Mouse (Mus musculus) heart, embryonic 11.5 days (tissue): ENCODE measurements at regions not wholly inside any gene's neighbourhood (a gene's known extent, or its start where the extent isn't known, plus 50 kb on each side); places are given as distances from the start of the nearest gene placed in this dataset.

ENCODE experiments used
- ATAC-seq: fragments of 200-750 bp; cut with Nextera tagmentation; replicated peaks from 2 replicates; pipeline ENCODE4 v1.8.0; 2017; ENCODE audit warnings: moderate library complexity; ENCODE audit not compliant: insufficient number of reproducible peaks, low FRiP score, low TSS enrichment
- H3K27ac ChIP-seq: fragments of 300-500 bp; sonication (generic); 2 replicates; pipeline ENCODE4 v1.5.1; 2014; ENCODE audit warnings: mild to moderate bottlenecking, low read depth, low read length
- H3K27me3 ChIP-seq: fragments of 300-500 bp; sonication (generic); 2 replicates; pipeline ENCODE4 v1.6.1; 2014; ENCODE audit warnings: mild to moderate bottlenecking, low read length, mixed read lengths; ENCODE audit not compliant: control insufficient read depth, insufficient read depth
- H3K36me3 ChIP-seq: fragments of 300-500 bp; sonication (generic); 2 replicates; pipeline ENCODE4 v1.6.1; 2014; ENCODE audit warnings: mild to moderate bottlenecking, low read length, moderate library complexity, mixed read lengths; ENCODE audit not compliant: control insufficient read depth, insufficient read depth
- H3K4me1 ChIP-seq: fragments of 300-500 bp; sonication (generic); 2 replicates; pipeline ENCODE4 v1.6.1; 2014; ENCODE audit warnings: low read length; ENCODE audit not compliant: control insufficient read depth, insufficient read depth
- H3K4me2 ChIP-seq: fragments of 300-500 bp; sonication (generic); 2 replicates; pipeline ENCODE4 v1.6.1; 2014; ENCODE audit warnings: mild to moderate bottlenecking, moderate library complexity
- H3K4me3 ChIP-seq: fragments of 300-500 bp; sonication (generic); 2 replicates; pipeline ENCODE4 v1.5.1; 2014; ENCODE audit warnings: low read depth, low read length
- H3K9ac ChIP-seq: fragments of 300-500 bp; sonication (generic); 2 replicates; pipeline ENCODE4 v1.6.1; 2014; ENCODE audit warnings: mild to moderate bottlenecking, low read depth, low read length, moderate library complexity
- H3K9me3 ChIP-seq: fragments of 300-500 bp; sonication (generic); replicated peaks from 2 replicates; pipeline ENCODE4 v1.6.1; 2016; ENCODE audit warnings: low read length; ENCODE audit not compliant: control insufficient read depth
- WGBS: fragments of 180-500 bp; shearing (Covaris S2); extraction: QIAGEN DNeasy Blood & Tissue Kit; methylation state at CpG from one replicate; pipeline ENCODE4 v1.1.7; 2014; ENCODE audit not compliant: insufficient replicate concordance; 5-methylcytosine and 5-hydroxymethylcytosine counted together

- Histone ChIP-seq H3K9ac (no peak overlapping the region), H3K4me3 (no peak overlapping the region), H3K27me3 (no peaks in the 10 kb centered on the region), H3K27ac (no peak overlapping the region), H3K4me1 (no peaks in the 10 kb centered on the region), H3K4me2 (no peak overlapping the region), H3K36me3 (no peaks in the 10 kb centered on the region), H3K9me3 (no peaks in the 10 kb centered on the region)
- WGBS: 60% methylated on average over 3 of the region's 3 CpGs
- ATAC-seq: no peak
These were observed 57.0 kb downstream of the Rps29 start for GRCm38 (mm10) chr12:69101965-69102364.

DNA sequence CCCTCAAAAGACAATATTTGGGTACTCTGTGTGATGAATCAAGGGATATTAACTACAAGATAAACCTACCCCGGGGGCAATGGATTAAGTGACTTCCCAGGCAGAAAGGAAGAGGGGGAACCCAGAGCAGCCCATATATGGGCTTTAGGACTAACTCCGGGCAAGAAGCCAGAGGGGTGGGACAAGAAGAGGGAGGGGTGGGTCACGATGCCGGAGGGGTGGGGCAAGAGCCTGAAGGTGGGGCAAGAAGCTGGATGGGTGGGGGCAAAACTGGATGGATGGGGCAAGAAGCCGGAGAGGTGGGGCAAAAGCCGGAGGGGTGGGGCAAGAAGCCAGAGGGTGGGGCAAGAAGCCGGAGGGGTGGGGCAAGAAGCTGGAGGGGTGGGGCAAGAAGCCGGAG lies 64.1 kb downstream of the Rps29 start:
- Histone ChIP-seq H3K4me1 (no peaks in the 10 kb centered on the region), H3K4me3 (no peak overlapping the region), H3K9me3 (no peaks in the 10 kb centered on the region), H3K4me2 (no peak overlapping the region), H3K27me3 (no peaks in the 10 kb centered on the region), H3K27ac (no peak overlapping the region), H3K36me3 (no peaks in the 10 kb centered on the region), H3K9ac (no peak overlapping the region)
- 79% methylated on average over 8 of the region's 8 CpGs for WGBS
- no peak for ATAC-seq

DNA sequence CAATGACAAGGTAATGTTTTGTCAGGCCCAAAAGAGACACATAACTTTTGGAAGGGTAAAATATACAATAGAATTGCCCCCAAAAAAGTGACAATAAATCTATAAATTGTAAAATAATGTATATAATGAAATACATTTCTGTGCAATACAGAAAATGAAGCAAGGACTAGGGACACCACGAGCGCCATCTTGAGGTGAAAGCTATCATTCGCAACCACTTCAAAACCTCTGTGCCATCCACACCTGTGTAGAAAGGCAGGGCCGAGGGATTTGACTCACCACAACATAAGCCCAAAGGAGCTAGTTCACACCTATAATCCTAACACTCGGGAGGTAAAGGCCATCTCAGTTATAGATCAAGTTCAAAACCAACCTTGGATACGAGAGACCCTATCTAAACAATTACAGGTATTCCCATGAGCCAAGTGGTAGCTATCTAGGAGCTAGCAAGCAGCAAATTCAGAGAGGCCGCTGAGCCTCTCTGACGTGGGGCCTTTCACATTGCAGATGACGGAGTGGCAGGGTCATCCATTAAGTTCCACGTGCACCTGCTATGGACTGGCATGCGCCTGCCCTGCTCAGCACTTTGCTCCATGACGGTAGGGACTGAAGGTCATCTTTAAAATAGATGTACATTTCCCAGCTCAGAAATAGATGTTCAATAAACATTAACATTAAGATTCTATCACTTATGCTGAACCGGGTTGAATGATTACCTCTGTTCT lies 65.8 kb downstream of the Rps29 start:
- Histone ChIP-seq H3K27me3 (no peaks in the 10 kb centered on the region), H3K36me3 (no peaks in the 10 kb centered on the region), H3K4me3 (no peak overlapping the region), H3K9me3 (no peaks in the 10 kb centered on the region), H3K4me2 (no peak overlapping the region), H3K9ac (no peak overlapping the region), H3K27ac (no peak overlapping the region), H3K4me1 (no peaks in the 10 kb centered on the region)
- no peak for ATAC-seq
- WGBS: 53% methylated on average over 13 of the region's 13 CpGs

GRCm38 (mm10) chr12:69087928-69088609 lies 70.9 kb downstream of the Rps29 start:
- no peaks in the 10 kb centered on the region; the same call in 1 of the 2 replicates for H3K4me1 ChIP-seq
- no peaks in the 10 kb centered on the region for H3K9me3 ChIP-seq
- 59% methylated on average over 9 of the region's 9 CpGs for WGBS
- ATAC-seq: no peak
- no peak overlapping the region for H3K4me3 ChIP-seq
- peaks cover 3% of the 10 kb centered on the region; the same call in 1 of the 2 replicates for H3K27me3 ChIP-seq
- H3K27ac ChIP-seq: no peak overlapping the region
- no peaks in the 10 kb centered on the region for H3K36me3 ChIP-seq
- peak overlapping the region; percentile 31; the same call in 1 of the 2 replicates for H3K4me2 ChIP-seq
- H3K9ac ChIP-seq: no peak overlapping the region

DNA sequence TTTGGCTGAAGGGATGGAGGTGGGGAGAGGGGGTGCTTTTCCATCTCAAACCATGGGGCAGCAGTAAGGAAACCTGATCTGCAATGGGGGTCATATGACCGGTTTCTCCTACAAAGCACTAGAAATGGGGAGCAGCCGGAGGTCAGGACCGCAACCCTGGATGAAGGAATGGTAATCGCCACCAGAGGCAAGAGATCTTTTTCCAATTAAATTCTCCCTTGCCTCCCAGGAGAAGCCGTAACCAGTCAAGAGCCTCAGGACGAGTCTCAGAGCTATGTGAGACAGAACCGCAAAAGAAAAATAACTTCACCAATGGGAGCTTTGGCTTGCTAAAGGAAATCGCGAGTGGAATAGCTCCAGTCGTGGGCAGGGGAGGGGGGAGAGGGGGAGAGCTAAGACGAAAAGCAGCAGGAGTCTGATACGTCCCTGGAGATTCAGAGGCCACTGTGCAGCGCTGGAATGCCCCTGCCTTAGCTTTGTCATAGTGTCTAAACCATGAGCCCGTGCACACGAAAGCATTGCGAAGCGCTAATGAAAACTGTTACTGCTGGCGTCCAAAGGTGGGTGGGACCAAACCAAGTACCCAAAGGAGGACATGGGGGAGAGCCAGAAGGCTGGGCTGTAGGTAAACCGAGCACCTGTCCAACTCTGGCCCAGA lies 73.3 kb downstream of the Rps29 start:
- Histone ChIP-seq H3K36me3 (no peaks in the 10 kb centered on the region), H3K9ac (no peak overlapping the region), H3K27me3 (peaks cover 3% of the 10 kb centered on the region; the same call in 1 of the 2 replicates), H3K4me3 (no peak overlapping the region), H3K9me3 (no peaks in the 10 kb centered on the region), H3K4me1 (no peaks in the 10 kb centered on the region; the same call in 1 of the 2 replicates), H3K27ac (no peak overlapping the region), H3K4me2 (peak overlapping the region; percentile 47)
- no peak for ATAC-seq
- 31% methylated on average over 19 of the region's 19 CpGs for WGBS

DNA sequence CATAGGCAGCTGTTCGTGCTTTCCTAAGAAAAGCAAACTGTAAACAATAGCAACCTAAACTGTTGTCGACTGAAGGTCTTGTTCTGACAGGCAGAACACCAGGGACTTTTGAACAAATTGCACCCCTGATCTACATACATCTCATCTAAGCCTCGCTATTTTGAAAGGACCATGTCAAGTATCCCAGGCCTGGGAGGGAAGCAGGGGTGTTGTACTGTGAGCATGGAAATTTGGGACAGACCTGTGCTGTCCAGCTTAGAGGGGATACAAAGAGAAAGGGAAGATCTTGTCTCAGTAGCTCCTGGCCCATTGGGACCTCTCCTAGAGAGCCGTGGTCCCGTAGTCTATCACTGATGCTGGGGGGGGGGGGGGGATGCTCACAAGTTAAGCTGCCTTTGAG lies 74.3 kb downstream of the Rps29 start:
- Histone ChIP-seq H3K9me3 (no peaks in the 10 kb centered on the region), H3K9ac (no peak overlapping the region), H3K27ac (no peak overlapping the region), H3K4me2 (no peak overlapping the region), H3K4me3 (no peak overlapping the region), H3K27me3 (peaks cover 3% of the 10 kb centered on the region; the same call in 1 of the 2 replicates), H3K36me3 (no peaks in the 10 kb centered on the region), H3K4me1 (no peaks in the 10 kb centered on the region; the same call in 1 of the 2 replicates)
- 71% methylated on average over 5 of the region's 5 CpGs for WGBS
- ATAC-seq: no peak

DNA sequence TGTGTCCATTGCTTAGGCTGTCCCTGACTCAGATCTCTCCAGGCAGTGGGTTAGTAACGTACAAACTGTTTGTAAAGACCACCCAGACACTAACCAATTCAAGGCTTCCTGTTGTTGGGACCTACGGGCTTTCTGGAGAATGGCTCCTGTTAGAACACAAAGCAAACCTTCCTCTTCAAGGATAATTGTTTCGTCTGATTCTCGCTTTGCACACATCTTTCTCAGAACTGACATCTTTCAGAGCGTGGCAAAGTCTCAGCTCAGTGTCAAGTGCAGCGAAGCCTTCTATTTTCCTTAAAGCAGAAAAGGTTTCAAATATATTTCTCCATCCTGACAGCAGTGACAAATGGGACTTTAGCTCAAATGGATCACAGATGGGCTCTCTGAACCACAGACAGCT lies 76.9 kb downstream of the Rps29 start:
- H3K36me3 ChIP-seq: no peaks in the 10 kb centered on the region
- H3K27ac ChIP-seq: no peak overlapping the region
- no peak overlapping the region for H3K4me2 ChIP-seq
- WGBS: 59% methylated on average over 6 of the region's 6 CpGs
- H3K27me3 ChIP-seq: no peaks in the 10 kb centered on the region; the same call in 1 of the 2 replicates
- H3K9ac ChIP-seq: no peak overlapping the region
- no peak overlapping the region for H3K4me3 ChIP-seq
- H3K9me3 ChIP-seq: no peaks in the 10 kb centered on the region
- ATAC-seq: no peak
- H3K4me1 ChIP-seq: no peaks in the 10 kb centered on the region; the same call in 1 of the 2 replicates

DNA sequence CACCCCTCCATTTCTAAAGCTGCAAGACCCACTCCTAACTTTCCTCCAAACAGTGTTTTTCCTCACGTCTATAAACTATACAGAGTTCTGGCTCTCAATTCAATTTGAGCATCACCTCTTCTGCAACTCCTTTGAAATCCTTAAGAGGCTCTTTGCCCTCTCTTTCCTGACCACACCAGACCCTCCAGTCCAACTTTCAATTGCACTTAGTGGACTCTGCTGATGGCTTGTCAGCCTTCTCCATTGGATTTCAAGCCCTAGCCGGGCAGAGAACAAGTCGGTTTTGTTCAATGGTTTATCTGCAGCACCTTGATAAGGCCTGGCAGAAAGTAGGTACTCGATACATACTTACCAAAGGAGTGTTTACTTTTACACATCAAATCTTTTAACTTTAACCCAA lies 119.4 kb downstream of the Rps29 start:
- ATAC-seq: no peak

More for the DNA sequence above, 119.4 kb downstream of the Rps29 start:
- 66% methylated on average over 4 of the region's 4 CpGs for WGBS
- Histone ChIP-seq H3K27me3 (no peaks in the 10 kb centered on the region), H3K9ac (no peak overlapping the region), H3K4me1 (no peaks in the 10 kb centered on the region), H3K27ac (no peak overlapping the region), H3K4me2 (no peak overlapping the region), H3K4me3 (no peak overlapping the region), H3K36me3 (no peaks in the 10 kb centered on the region), H3K9me3 (no peaks in the 10 kb centered on the region)
